Mouse (Mus musculus) thymus, postnatal 4 days (tissue): ENCODE measurements around the gene Gm3147.
"Not testable (repeated sequence)": the region's sequence is repeated elsewhere in the genome, so short reads cannot be mapped to it uniquely, and the experiment has no call there.

Experiments used
- DNase-seq: peaks from one replicate; pipeline ENCODE4 v3.0.0; 2021

Gene Gm3147

DNA sequence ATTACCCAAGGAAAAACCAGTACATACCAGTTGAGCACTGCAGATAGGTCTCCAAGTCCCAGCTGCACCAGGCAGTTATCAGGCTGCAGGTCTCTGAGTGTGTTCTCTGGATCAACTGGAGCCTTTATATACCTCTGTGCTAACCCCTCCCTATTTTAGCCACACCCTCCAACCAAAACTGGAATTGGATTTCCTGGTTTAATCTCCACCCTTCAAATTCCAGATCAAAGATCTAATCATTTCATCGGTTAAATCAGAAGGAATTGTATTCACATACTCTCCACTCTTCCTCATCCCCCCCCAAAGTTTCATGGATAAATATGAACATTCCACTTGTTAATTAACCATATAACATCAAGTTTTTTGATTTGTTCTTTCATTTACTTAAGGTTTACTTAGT lies at the start of gene Gm3147:
TSS of gene Gm3147 (minus strand) at position 101 of the 400 bp plus-strand sequence.
- not testable (repeated sequence) for DNase-seq

DNA sequence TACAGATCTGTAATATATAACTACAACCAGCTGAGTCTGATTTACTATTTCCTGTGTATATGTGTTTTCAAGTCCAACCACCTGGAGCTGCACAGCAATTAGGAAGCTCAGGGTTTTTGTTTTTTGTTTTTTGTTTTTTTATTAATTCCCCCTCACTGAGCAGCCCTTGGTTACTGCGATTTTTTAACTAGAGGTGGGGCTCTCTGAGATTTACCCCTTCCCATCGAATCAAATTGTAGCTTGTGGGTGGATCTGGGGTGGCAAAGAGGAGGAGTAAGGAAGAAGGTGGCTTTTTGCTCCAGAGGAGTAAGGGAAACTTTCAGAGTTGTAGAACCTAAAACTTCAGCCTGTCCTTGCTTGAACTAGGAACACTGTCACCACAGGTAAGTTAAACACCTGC lies 31.9 kb upstream of the Gm3147 start, which contains the start of gene Gm6205:
TSS of gene Gm6205 (plus strand) at position 301 of the 400 bp plus-strand sequence.
- not testable (repeated sequence) for DNase-seq

DNA sequence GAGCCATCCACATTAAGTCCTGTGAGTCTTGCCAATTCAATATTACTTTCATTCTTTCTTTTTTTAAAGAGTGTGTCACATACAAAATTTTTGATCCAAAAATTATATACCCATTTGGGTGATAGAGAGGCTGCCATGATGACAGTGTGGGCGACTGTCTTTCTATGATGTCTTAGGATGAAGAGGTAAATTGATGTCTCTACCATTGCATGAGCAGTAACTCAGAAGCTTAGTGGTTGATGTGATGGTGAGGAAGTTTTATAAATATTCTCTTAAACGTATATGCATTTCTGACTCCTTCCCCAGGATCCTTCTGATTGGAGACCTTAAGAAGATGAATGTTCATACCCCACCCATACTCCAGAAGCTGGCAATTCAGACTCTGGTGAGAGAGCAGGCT lies 7.5 kb upstream of the Gm3147 start, which contains the start of gene Gm6509:
TSS of gene Gm6509 (plus strand) at position 301 of the 400 bp plus-strand sequence.
- DNase-seq = not testable (repeated sequence)
